Mouse (Mus musculus) stomach, embryonic 14.5 days (tissue): ENCODE data around the gene Naa38. TPM values are rescaled to one million over a fixed set of nuclear protein-coding genes. Genes with fewer than 3 reads are reported as not detected.

Source experiments
- ATAC-seq: fragments of 200-750 bp; cut with Nextera tagmentation; 2 replicates; pipeline ENCODE4 v1.8.0; 2017; ENCODE audit warnings: low read depth, moderate TSS enrichment; ENCODE audit not compliant: insufficient number of reproducible peaks, insufficient read depth, low FRiP score
- H3K27ac ChIP-seq: fragments of 300-500 bp; sonication (generic); 2 replicates; pipeline ENCODE4 v1.5.1; 2014; ENCODE audit warnings: mild to moderate bottlenecking, low read length, moderate library complexity, mixed read lengths
- H3K27me3 ChIP-seq: fragments of 300-500 bp; sonication (generic); 2 replicates; pipeline ENCODE4 v1.6.1; 2014; ENCODE audit warnings: low read length, control low read depth, mixed read lengths; ENCODE audit not compliant: control insufficient read depth, insufficient read depth
- H3K36me3 ChIP-seq: fragments of 300-500 bp; sonication (generic); 2 replicates; pipeline ENCODE4 v1.6.1; 2014; ENCODE audit warnings: mild to moderate bottlenecking, control low read depth, low read length, moderate library complexity, mixed read lengths; ENCODE audit not compliant: control insufficient read depth, insufficient read depth
- H3K4me1 ChIP-seq: fragments of 300-500 bp; sonication (generic); 2 replicates; pipeline ENCODE4 v1.6.1; 2014; ENCODE audit warnings: low read length, control low read depth, mixed read lengths; ENCODE audit not compliant: control insufficient read depth, insufficient read depth
- H3K4me2 ChIP-seq: fragments of 300-500 bp; sonication (generic); replicated peaks from 2 replicates; pipeline ENCODE4 v1.6.1; 2014; ENCODE audit warnings: low read depth, low read length, control low read depth
- H3K4me3 ChIP-seq: fragments of 300-500 bp; sonication (generic); 2 replicates; pipeline ENCODE4 v1.5.1; 2014; ENCODE audit warnings: low read depth, low read length, control low read depth
- H3K9ac ChIP-seq: fragments of 300-500 bp; sonication (generic); replicated peaks from 2 replicates; pipeline ENCODE4 v1.6.1; 2014; ENCODE audit warnings: low read depth, mild to moderate bottlenecking, control low read depth, low read length, moderate library complexity, mixed read lengths
- H3K9me3 ChIP-seq: fragments of 300-500 bp; sonication (generic); 2 replicates; pipeline ENCODE4 v1.6.1; 2016; ENCODE audit warnings: low read depth, low read length, control low read depth; ENCODE audit not compliant: control insufficient read depth
- WGBS: fragments of 180-500 bp; shearing (Covaris S2); extraction: QIAGEN DNeasy Blood & Tissue Kit; methylation state at CpG from one replicate; pipeline ENCODE4 v1.1.7; 2014; 5-methylcytosine and 5-hydroxymethylcytosine counted together
- polyA plus RNA-seq: library from polyadenylated mRNA; unstranded; fragments of >200 nt; fragmentation: Nextera tagmentation; extraction: Ambion mirVana; gene quantifications from 2 replicates; pipeline ENCODE4 v1.2.1, GENCODE M21; 2014

The Naa38 gene
- polyA plus RNA-seq, 1 experiment from 2014 or later: 177 TPM

DNA sequence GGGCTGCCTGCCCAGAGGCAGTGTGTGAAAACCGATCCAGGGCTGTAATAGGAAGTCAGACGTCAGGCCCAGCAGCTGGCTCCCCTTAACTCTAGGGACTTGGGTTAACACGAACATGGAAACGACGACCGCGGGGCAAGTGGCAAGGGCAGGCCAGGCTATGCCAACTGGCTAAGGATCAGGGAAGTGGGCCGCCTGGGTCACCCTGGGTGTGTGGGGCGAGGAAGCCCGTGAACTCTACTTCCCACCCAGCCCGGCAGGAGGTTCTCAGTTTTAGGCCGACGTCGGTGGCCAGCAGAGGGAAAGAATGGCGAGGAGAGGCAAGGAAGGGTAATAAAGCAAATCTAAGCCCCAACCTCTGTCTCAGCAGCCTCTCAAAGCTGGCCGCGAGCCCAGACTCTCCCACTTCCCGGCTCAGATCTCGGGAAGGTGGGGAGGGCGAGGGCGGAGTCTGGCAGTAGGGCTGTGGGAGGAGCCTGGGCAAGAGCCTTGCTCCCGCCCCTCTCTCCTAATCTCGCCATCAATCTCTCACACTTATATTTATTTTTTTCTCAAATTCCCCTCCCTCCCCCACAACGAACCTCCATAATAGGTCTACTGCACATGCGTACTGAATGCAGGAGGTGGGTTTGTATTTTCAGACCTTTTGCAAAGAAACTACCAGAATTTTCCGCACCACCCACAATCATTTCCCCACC lies 29.0 kb upstream of the Naa38 start:
- Histone ChIP-seq H3K27me3 (no peaks in the 10 kb centered on the region), H3K9me3 (no peaks in the 10 kb centered on the region), H3K4me2 (peak overlapping the region; percentile 98), H3K9ac (peak overlapping the region; percentile 52), H3K27ac (peak overlapping the region; percentile 100), H3K4me3 (peak overlapping the region; percentile 29), H3K36me3 (peaks cover 25% of the 10 kb centered on the region), H3K4me1 (peaks cover 36% of the 10 kb centered on the region)
- WGBS: under 1% methylated on average over 26 of the region's 26 CpGs
- peak; percentile 84 for ATAC-seq

DNA sequence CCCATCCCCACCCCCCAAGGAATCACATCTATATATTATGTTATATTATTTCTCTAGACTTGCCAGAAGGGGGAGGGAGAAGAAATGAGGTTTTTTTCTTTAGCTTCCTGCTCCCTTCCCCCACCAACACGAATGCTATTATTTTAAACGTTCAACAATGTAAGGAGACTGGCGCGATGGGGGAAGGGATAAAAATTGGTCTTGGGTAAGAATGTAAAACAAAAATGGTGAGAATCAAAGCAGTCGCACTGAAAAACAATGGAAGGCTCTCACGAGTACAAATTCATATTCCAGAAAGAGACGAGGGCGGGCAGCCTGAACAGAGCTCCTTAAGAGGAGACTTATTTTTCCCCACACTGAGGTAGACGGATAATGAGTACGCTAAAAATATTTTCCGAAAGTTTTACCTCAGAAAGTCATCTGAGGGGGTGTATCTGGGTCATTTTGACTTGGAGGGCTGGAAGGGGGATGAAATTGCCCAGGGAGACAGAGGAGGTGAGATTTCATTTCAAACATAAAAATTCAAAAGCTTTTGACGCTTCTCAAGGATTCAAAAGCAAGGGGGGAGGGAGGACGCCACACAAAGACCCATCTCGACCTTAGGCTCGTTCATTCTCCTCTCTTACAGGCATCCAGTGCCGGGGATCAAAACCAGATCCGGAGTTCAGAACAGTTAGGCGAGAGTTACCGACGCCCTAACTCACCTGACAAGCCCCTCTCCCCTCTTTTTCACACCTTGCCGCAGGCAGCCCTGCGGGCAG lies 28.3 kb upstream of the Naa38 start:
- ATAC-seq: no peak
- Histone ChIP-seq H3K4me2 (peak overlapping the region; percentile 98), H3K27me3 (no peaks in the 10 kb centered on the region), H3K27ac (peak overlapping the region; percentile 100), H3K9me3 (no peaks in the 10 kb centered on the region), H3K4me3 (peak overlapping the region; percentile 89), H3K4me1 (peaks cover 43% of the 10 kb centered on the region), H3K36me3 (peaks cover 17% of the 10 kb centered on the region), H3K9ac (peak overlapping the region; percentile 100)
- under 1% methylated on average over 22 of the region's 22 CpGs for WGBS

DNA sequence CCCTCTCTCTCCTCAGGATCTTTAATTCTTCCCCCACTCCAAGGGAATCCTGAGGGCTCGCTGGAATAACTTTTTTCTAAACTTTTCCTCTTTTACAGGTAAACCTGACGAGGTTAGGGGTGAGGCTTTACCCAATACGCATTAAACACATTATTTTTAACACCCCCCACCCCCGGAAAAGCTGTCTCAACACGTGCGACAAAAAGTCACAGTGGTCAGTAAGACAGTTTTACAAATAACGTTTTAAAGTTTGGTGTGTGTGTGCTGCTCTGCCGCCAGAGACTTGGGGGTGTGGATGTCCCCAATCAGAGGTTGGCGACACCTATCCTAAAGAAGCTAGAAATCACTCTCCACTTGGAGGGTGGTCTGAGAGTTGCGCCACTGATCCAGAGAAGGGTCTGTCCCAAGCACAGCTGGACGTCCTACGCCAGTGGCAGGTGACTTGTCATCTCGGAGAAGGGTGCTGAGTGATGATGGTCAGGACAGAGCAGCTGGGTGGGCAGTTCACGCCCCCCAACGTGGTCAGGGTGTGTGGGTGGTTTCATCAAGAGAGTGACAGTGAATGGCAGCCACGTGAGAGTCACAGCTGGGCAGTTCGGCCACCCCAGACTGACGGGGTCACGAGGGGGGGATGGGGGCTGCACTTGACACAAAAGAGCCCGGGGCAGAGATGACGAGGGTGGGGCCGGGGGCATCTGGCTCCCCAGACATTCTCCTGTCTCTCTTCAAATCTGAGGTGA lies 27.5 kb upstream of the Naa38 start:
- H3K36me3 ChIP-seq: peaks cover 11% of the 10 kb centered on the region
- ATAC-seq: 0 out of 2 replicates have a peak, but pooled peaks have one; percentile 5
- peak overlapping the region; percentile 100 for H3K9ac ChIP-seq
- no peaks in the 10 kb centered on the region for H3K27me3 ChIP-seq
- peak overlapping the region; percentile 98 for H3K4me2 ChIP-seq
- H3K9me3 ChIP-seq: no peaks in the 10 kb centered on the region
- peaks cover 51% of the 10 kb centered on the region for H3K4me1 ChIP-seq
- peak overlapping the region; percentile 100 for H3K27ac ChIP-seq
- peak overlapping the region; percentile 89 for H3K4me3 ChIP-seq
- WGBS: under 1% methylated on average over 22 of the region's 22 CpGs

DNA sequence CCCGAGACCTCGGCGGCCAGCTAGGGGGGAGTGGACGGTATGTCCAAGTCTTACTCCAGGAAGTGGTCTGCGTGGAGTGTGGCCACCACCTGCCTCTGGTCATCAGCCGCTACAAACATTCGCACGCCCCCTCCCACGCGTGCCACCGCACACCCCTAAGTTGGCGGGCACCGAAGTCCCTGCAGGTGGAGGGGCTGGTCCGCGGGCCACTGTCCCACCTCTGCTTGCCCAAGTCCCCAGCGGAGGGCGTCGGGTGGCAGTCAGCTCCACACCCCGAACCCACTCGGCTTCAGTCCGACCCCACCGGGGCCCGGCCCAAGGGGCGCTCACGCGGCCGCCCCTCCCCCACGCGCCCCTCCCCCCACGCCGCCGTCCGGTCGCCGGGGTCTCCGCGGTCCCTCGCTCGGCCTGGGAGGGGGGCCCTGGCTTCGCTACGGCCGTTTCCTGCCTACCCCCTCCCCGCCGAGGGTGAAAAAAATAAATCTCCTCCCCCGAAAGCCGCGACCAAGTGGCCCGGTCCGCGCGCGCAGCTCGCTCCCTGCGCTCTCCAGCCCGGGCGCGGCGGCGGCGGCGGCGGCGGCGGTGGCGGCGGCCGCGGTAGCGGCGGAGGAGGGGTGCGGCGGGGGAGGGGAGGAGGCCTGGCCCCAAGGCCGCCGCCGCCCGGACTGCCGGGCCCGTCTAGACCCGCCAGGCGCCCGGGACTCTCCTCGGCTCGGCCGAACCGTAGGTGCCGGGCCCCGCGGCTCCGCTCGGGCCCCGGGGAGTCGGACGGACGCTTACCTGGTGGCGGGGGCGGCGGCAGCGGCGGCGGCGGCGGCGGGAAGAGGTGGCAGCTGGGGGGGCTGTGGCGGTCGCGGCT lies 26.7 kb upstream of the Naa38 start:
- under 1% methylated on average over 68 of the region's 106 CpGs for WGBS
- peak overlapping the region; percentile 89 for H3K4me3 ChIP-seq
- H3K27me3 ChIP-seq: no peaks in the 10 kb centered on the region
- H3K9ac ChIP-seq: peak overlapping the region; percentile 100
- H3K9me3 ChIP-seq: no peaks in the 10 kb centered on the region
- peak overlapping the region; percentile 100 for H3K27ac ChIP-seq
- peaks cover 10% of the 10 kb centered on the region for H3K36me3 ChIP-seq
- peaks cover 55% of the 10 kb centered on the region for H3K4me1 ChIP-seq
- no peak for ATAC-seq
- H3K4me2 ChIP-seq: peak overlapping the region; percentile 98

DNA sequence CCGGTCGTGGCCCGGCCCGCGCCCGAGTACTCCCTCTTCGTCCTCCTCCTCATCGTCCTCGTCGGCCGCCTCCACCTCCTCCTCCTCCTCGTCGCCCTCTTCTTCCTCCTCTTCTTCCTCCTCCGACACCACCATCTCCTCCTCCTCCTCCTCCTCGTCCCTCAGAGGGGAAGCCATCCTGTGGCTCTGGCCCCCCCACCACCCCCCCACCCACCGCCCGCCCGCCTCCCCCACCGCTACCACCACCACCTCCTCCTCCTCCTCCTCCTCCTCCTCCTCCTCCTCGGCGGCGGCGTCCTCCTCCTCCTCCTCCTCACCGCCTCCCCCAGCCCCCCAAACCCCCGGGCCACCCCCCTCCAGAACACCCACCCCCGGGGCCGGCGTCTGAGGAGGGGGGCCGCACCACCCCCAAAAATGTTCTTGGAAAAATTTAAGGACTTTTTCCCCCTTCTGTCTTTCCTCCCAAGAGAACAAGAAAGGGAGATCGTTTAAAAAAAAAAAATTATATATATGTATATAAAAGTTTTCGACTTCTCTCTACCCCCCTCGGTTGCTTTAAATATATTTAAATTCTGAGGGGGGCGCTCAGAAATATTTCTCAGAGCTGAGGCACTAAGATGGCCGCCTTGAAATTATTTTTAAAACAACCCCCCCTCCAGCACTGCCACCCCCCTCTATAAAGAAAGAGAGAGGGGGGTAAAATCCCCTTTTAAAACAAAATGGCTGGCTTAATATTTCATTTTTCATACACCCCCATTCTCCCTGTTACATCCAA lies 25.9 kb upstream of the Naa38 start, which contains the start of gene Chd3:
Gene Chd3 (minus strand): TSS at position 192 of the 775 bp plus-strand sequence.
- ATAC-seq: no peak
- no peaks in the 10 kb centered on the region for H3K27me3 ChIP-seq
- under 1% methylated on average over 11 of the region's 34 CpGs for WGBS
- H3K9me3 ChIP-seq: no peaks in the 10 kb centered on the region
- peak within 1 kb of the TSS; percentile 89 for H3K4me3 ChIP-seq
- H3K36me3 ChIP-seq: peaks cover 11% of the 10 kb centered on the region; the same call in 1 of the 2 replicates
- H3K9ac ChIP-seq: peak within 1 kb of the TSS; percentile 100
- peak within 1 kb of the TSS; percentile 98 for H3K4me2 ChIP-seq
- peak within 1 kb of the TSS; percentile 100 for H3K27ac ChIP-seq
- H3K4me1 ChIP-seq: peaks cover 49% of the 10 kb centered on the region

DNA sequence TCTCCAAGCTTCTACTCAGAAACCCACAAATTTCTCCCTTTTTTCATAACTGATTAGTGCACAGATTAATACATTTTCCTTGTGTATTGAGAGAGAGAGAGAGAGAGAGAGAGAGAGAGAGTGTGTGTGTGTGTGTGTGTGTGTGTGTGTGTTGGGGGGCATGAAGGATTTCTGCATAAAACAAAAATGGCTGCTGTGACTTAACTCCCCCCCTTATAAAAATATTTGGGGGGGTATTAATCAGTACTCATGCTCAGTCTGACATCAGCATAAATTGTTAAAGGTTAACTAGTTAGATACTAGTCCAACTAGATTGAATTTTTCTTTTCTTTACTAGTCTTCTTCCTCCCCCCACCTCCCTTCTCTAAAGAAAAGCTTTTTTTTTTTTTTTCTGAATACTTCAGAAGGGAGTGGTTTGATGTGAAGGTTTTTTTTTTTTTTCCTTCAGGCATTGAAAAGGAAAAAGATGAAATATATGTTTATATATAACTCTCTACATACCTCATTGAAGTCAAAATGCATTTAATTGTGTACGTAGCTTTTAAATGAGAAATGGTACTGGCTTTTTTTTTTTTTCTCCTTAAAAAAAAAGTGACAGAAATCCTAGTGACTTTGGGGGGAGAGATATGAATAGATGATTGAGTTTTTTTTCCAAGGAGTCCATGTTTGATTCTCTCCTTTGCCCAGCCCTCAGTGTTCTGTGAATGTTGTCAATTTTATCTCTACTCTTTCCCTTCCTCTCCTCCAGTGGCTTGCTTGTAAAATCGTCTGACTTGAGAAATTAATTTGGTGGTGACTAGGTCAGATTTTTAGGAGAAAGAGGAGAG lies 25.1 kb upstream of the Naa38 start:
- WGBS: 10% methylated on average over 2 of the region's 2 CpGs
- H3K36me3 ChIP-seq: peaks cover 11% of the 10 kb centered on the region; the same call in 1 of the 2 replicates
- H3K4me3 ChIP-seq: peak overlapping the region; percentile 89
- peak overlapping the region; percentile 100 for H3K27ac ChIP-seq
- peaks cover 41% of the 10 kb centered on the region for H3K4me1 ChIP-seq
- H3K9ac ChIP-seq: peak overlapping the region; percentile 100; the same call in 1 of the 2 replicates
- peak overlapping the region; percentile 98 for H3K4me2 ChIP-seq
- H3K27me3 ChIP-seq: no peaks in the 10 kb centered on the region
- no peak for ATAC-seq
- H3K9me3 ChIP-seq: no peaks in the 10 kb centered on the region

DNA sequence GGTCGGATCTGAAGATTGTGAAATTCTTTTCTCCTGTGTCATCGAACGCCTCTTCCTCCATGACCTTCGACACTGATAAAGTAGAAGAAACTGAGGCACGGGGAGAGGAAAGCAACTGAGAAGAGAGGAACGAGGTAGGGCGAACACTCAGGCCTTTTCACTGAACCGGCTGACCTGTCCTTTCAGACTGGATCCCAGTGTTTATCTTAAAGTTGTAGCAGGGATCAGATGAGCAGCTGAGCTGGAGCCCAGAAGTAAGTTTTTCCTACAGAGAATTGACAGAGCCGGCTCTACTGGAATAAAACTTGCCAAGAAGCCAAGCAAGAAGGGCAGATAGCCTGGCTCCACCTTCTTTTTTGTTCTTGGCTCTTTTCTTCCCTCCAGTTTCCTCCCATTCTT lies 24.5 kb upstream of the Naa38 start:
- Histone ChIP-seq H3K27ac (peak overlapping the region; percentile 58), H3K27me3 (no peaks in the 10 kb centered on the region), H3K4me2 (peak overlapping the region; percentile 38), H3K9ac (no peak overlapping the region), H3K4me1 (peaks cover 35% of the 10 kb centered on the region), H3K9me3 (no peaks in the 10 kb centered on the region), H3K4me3 (peak overlapping the region; percentile 4; the same call in 1 of the 2 replicates), H3K36me3 (peaks cover 11% of the 10 kb centered on the region; the same call in 1 of the 2 replicates)
- no peak for ATAC-seq
- 15% methylated on average over 9 of the region's 9 CpGs for WGBS
